Mouse (Mus musculus) urinary bladder, postnatal 10 days (tissue): ENCODE measurements around the gene Kyat1.
"Not testable (repeated sequence)": the region's sequence is repeated elsewhere in the genome, so short reads cannot be mapped to it uniquely, and the experiment has no call there.

ENCODE experiments used
- DNase-seq: peaks from one replicate; pipeline ENCODE4 v3.0.0; 2022; ENCODE audit warnings: low spot score

The Kyat1 gene

DNA sequence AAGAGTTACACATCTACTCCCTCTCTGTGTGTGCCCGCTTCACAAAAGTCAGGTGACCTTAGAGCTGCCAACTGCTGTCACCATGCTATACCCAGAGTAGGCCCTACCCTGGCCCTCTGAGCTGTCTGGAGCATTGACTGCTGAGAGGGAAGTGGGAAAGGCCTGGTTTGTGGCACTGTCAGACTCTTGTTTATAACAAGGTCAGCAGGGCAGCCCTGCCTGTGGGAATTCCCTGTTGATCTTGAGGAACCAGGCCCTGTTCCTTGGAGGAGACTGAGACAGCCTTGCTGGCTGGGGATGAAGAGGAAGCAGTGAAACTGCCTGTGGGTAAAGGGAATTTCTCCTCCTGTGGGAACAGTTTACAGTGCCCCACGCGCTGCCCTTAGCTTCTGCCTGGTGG is 9.1 kb upstream of the Kyat1 start:
- DNase-seq, result no peak

- DNase-seq, result no peak
These were observed 7.3 kb upstream of the Kyat1 start for GRCm38 (mm10) chr2:30212951-30213350.

GRCm38 (mm10) chr2:30212169-30212545 is 6.5 kb upstream of the Kyat1 start:
- no peak for DNase-seq

DNA sequence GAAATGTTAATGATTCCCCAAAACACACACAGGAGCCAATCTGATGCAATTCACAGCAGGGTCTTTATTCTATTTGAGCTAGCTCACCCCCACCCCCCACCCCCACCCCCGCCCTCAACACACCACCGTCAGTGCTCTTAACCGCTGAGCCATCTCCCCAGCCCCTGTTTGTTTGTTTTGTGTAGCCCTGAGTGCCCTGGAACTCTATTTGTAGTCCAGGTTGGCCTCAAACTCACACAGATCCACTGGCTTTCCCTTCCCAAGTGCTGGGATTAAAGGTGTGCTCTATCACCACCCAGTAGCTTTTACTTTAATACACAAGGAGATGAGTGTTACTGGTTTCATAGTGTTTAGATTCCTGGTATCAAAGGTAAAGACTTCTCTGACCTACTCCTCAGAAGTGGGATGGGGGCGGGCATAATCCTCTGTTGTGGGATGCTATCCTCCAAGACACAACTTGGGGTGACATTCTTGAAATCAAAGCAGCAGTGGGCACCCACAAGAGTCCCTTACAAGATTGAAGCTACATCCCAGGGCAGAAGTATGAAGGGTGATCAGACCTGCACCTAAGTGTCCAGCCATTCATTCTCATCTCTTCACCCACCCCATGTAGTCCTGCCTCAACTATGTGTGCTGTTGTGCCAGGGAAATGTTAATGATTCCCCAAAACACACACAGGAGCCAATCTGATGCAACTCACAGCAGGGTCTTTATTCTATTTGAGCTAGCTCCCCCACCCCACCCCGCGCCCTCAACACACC is 5.9 kb upstream of the Kyat1 start:
- DNase-seq, result no peak

GRCm38 (mm10) chr2:30207886-30208285 is 2.2 kb upstream of the Kyat1 start:
- DNase-seq, result no peak

DNA sequence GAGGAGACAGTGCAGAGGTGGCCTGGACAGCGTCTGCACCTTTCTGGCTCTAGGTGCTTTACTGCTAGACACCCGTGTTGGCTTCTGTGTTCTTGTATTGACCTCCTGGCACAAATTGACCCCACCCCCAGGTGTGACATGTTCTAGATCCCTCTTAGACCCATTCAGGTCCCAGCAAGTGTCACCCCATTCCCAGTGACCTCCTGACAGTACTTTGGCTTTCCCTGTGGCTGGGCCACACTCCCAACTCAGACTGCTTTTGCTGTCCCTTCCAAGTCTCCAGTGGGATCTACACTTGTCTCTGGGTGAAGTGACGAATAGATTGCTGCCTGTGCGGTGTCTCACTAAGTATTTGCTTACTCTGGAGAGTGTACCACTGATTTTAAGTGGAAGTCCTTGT is 1.8 kb upstream of the Kyat1 start:
- no peak for DNase-seq

DNA sequence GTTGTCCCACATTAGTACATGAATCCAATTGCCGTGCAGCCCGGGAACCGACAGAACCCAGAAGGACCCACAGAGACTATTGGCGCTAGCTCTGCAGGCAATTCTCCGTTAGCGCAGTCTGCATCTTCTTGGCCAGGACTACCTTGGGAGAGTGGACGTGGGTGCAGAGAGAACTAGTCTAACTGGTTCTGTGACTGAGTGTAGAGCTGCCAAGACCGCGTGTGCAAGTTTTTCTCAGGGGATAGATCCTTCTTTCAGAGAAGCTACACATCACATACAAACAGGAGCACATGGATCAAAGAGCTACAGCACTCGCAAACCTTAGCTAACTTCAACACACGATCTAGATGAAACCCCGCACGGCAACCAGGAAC is 405 bp downstream of the Kyat1 start:
- no peak for DNase-seq

DNA sequence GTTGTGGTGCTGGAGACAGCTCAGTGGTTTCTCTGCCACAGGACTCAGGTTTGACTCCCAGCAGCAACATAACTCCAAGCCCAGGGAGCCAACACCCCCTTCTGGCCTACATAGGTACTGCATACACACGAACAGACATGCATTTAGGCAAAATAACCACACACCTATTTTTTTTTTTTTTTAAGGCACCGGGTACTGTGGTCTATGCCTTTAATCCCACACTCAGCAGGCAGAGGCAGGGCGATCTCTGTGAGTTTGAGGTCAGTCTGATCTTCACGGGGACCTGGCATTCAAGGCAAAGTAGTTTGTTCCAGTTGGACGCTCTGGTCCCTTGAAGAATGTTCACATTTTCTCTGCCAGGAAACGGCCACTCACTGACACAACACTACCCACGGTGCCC is 2.2 kb downstream of the Kyat1 start:
- no peak for DNase-seq

GRCm38 (mm10) chr2:30200388-30200925 is 5.2 kb downstream of the Kyat1 start:
- no peak for DNase-seq

GRCm38 (mm10) chr2:30199984-30200383 is 5.7 kb downstream of the Kyat1 start:
- no peak for DNase-seq

- no peak for DNase-seq
These were observed 7.6 kb downstream of the Kyat1 start for GRCm38 (mm10) chr2:30198021-30198420.

- DNase-seq, result no peak
These were observed 11.0 kb downstream of the Kyat1 start for GRCm38 (mm10) chr2:30194656-30195055.

DNA sequence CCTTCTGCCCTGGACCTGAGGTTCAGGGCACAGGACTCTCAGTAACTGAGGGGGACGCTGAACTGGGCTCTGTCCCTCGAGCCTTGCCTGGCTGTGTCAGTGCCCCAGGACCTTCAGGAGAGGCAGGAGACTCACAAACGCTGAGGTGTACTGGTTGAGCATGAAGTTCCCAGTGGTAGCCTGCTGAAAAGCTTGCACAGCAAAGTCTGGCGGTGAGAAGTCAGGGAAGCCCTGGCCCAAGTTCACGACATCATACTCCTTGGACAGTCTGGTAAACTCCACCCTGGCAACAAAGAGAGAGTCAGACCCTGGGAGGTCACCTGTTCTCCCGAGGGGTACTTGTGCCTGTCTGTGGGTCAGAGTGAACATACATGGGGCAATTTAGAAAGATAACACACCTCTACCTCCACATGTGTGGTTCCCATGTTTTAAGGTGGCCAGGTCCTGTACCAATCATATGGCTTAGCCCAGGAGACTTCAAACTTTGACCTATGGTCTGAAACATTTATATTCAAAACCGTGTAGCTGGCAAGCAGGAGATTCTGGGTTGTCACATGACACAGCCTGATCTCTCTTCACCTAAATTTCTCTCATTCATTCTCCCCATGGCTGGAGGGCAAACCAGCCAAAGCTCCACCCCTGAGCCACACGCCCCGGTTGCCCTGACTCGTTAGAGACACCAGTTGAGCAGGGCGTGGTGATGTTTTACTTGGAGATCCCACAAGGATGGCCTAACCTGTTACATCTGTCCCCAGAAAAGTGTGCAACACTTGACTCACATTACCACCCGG is 13.7 kb downstream of the Kyat1 start:
- DNase-seq, result no peak

DNA sequence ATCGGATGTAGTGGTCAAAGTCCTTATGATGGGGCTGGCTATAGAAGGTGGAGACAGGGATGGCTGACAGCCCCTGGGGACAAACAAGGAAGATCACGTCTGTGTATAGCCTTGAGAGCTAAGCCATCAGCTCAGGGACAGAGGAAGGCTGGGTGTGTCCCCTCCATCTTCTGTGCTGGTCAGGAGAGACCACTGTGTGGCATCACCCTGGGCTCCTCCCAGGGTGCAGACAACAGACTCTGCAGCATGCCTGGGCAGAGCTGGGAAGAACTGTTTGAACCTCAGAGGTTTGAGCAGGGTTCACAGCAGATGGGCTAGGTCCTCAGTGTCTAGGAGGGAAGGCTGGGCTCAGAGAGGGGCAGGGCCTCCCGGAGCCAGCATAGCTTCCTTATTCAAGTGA is 20.0 kb downstream of the Kyat1 start:
- no peak for DNase-seq

GRCm38 (mm10) chr2:30185276-30185675 is 20.4 kb downstream of the Kyat1 start:
- no peak for DNase-seq

- no peak for DNase-seq
These were observed 21.9 kb downstream of the Kyat1 start for GRCm38 (mm10) chr2:30183721-30184120.

DNA sequence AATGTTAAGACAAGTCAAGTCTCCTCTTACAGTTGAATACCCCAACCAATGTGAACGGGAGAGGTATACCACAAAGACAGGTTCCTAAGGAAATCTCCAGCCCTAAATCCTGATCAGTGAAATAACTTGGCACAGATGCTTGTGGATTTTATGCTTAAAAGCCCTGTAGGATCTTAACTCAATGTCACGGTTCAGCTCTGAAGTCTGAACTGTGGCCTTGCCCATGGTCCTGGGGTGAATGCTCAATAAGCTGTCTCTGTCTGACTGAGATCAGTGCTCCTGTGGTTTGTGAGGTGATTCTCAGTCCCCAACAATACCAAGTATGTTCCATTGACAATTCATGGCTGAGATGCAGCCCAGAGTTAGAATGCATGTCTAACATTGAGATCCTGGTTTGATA is 23.2 kb downstream of the Kyat1 start:
- no peak for DNase-seq

DNA sequence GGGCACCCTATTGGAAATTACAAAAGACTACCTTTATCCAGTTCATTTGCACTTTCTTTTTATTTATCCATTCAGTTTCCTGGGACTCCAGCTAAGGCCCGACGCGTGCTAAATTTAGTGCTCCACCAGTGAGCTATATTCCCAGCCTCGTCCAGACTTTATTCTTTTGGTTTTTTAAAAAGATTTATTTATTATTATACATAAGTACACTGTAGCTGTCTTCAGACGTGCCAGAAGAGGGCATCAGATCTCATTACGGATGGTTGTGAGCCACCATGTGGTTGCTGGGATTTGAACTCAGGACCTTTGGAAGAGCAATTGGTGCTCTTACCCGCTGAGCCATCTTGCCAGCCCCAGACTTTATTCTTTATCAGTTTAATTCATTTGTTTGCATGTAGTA is 26.9 kb downstream of the Kyat1 start:
- not testable (repeated sequence) for DNase-seq

- peak; percentile 80 for DNase-seq
These were observed 27.7 kb downstream of the Kyat1 start, which contains the start of gene Spout1 for GRCm38 (mm10) chr2:30177700-30178675. TSS of gene Spout1 (minus strand) at chr2:30178459.

DNA sequence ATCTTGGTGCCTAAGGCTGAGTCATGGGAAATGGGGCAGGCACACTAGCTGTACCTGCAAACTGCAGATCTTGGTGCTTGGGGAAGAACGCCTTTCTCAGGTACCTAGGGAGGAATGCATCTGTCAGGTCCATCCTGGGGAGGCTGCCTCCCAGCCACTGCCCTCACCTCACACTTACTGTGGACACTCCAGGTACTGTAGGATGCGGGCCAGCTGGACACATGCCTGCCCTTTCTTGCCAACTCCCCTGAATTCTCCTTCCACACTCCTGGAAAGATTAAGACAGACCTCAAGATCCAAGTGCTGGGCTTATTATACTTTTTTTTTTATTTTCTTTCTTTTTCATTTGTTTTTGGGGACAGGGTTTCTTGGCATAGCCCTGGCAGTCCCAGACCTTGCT is 29.1 kb downstream of the Kyat1 start:
- no peak for DNase-seq

- DNase-seq, result no peak
These were observed 29.8 kb downstream of the Kyat1 start for GRCm38 (mm10) chr2:30175897-30176296.
